Mouse (Mus musculus) ES-Bruce4 (cell line): Measurements from ENCODE around the gene Shroom3. TPM values are rescaled to one million over a fixed set of nuclear protein-coding genes. Genes with fewer than 3 reads are reported as not detected.

Experiments
- H3K27ac ChIP-seq: 2 replicates; pipeline ENCODE4 v1.5.1; 2012; ENCODE audit warnings: low read length, inconsistent platforms; ENCODE audit not compliant: insufficient read depth
- H3K27me3 ChIP-seq: 2 replicates; pipeline ENCODE4 v1.6.1; 2012; ENCODE audit warnings: mild to moderate bottlenecking, low read length, inconsistent platforms; ENCODE audit not compliant: control insufficient read depth, poor library complexity, insufficient read depth, severe bottlenecking
- H3K36me3 ChIP-seq: 2 replicates; pipeline ENCODE4 v1.6.1; 2012; ENCODE audit warnings: inconsistent platforms, mild to moderate bottlenecking, low read length, moderate library complexity; ENCODE audit not compliant: control insufficient read depth, poor library complexity, insufficient read depth, severe bottlenecking
- H3K4me1 ChIP-seq: one replicate; pipeline ENCODE4 v1.8.1; 2011; ENCODE audit warnings: low read length; ENCODE audit not compliant: control insufficient read depth, insufficient read depth
- H3K4me3 ChIP-seq: 2 replicates; pipeline ENCODE4 v1.5.1; 2011; ENCODE audit warnings: low read depth, mild to moderate bottlenecking, low read length
- H3K9ac ChIP-seq: 2 replicates; pipeline ENCODE4 v1.6.1; 2012; ENCODE audit warnings: low read depth, mild to moderate bottlenecking, inconsistent platforms; ENCODE audit not compliant: poor library complexity, severe bottlenecking
- H3K9me3 ChIP-seq: replicated peaks from 2 replicates; pipeline ENCODE4 v1.6.1; 2012; ENCODE audit warnings: mild to moderate bottlenecking, low read length, inconsistent platforms; ENCODE audit not compliant: control insufficient read depth, poor library complexity, insufficient read depth, severe bottlenecking
- CTCF ChIP-seq: IDR thresholded peaks from one replicate; pipeline ENCODE4 v1.8.1; 2011; ENCODE audit warnings: low read depth, low read length
- EP300 ChIP-seq: IDR thresholded peaks from 2 replicates; pipeline ENCODE4 v1.6.1; 2011; ENCODE audit warnings: low read depth, low read length; ENCODE audit not compliant: insufficient read depth
- POLR2A ChIP-seq: IDR thresholded peaks from one replicate; pipeline ENCODE4 v1.8.1; 2011; ENCODE audit warnings: low read length; ENCODE audit not compliant: insufficient read depth
- polyA plus RNA-seq: library from polyadenylated mRNA; stranded (reverse); fragments of >200 nt; gene quantifications from 2 replicates; pipeline ENCODE4 v1.2.4, GENCODE M21; 2011; ENCODE audit warnings: low read depth; ENCODE audit not compliant: missing spikeins, insufficient read depth, insufficient read length

Gene Shroom3
- polyA plus RNA-seq, 1 experiment: 49.1 TPM

- Histone ChIP-seq H3K27ac (no peak overlapping the region), H3K27me3 (no peaks in the 10 kb centered on the region), H3K4me3 (no peak overlapping the region), H3K4me1 (no peaks in the 10 kb centered on the region), H3K9me3 (no peaks in the 10 kb centered on the region), H3K36me3 (no peaks in the 10 kb centered on the region), H3K9ac (no peak overlapping the region)
- no peak for TF ChIP-seq EP300
- TF ChIP-seq POLR2A: no peak
- no peak for TF ChIP-seq CTCF
Observed at GRCm38 (mm10) chr5:92714886-92715285, 31.7 kb downstream of the Shroom3 start.

- no peak for TF ChIP-seq CTCF
- TF ChIP-seq POLR2A: no peak
- no peak for TF ChIP-seq EP300
- H3K27me3 ChIP-seq: no peaks in the 10 kb centered on the region
- H3K9me3 ChIP-seq: no peaks in the 10 kb centered on the region
- H3K4me3 ChIP-seq: no peak overlapping the region
- no peaks in the 10 kb centered on the region for H3K36me3 ChIP-seq
- no peaks in the 10 kb centered on the region for H3K4me1 ChIP-seq
- no peak overlapping the region for H3K9ac ChIP-seq
- H3K27ac ChIP-seq: no peak overlapping the region
Observed at GRCm38 (mm10) chr5:92715319-92715718, 32.1 kb downstream of the Shroom3 start.

- Histone ChIP-seq H3K36me3 (no peaks in the 10 kb centered on the region), H3K9ac (no peak overlapping the region), H3K9me3 (no peaks in the 10 kb centered on the region), H3K27me3 (no peaks in the 10 kb centered on the region), H3K4me1 (no peaks in the 10 kb centered on the region), H3K4me3 (no peak overlapping the region), H3K27ac (no peak overlapping the region)
- TF ChIP-seq CTCF (no peak), POLR2A (no peak), EP300 (no peak)
Observed at GRCm38 (mm10) chr5:92715890-92716289, 32.7 kb downstream of the Shroom3 start.

GRCm38 (mm10) chr5:92717666-92718360, 34.6 kb downstream of the Shroom3 start:
- Histone ChIP-seq H3K9ac (no peak overlapping the region), H3K4me3 (no peak overlapping the region), H3K36me3 (no peaks in the 10 kb centered on the region), H3K9me3 (no peaks in the 10 kb centered on the region), H3K27ac (no peak overlapping the region), H3K4me1 (no peaks in the 10 kb centered on the region), H3K27me3 (no peaks in the 10 kb centered on the region)
- TF ChIP-seq EP300 (no peak), CTCF (no peak), POLR2A (no peak)

- no peaks in the 10 kb centered on the region for H3K4me1 ChIP-seq
- H3K27ac ChIP-seq: no peak overlapping the region
- H3K27me3 ChIP-seq: no peaks in the 10 kb centered on the region
- no peaks in the 10 kb centered on the region for H3K36me3 ChIP-seq
- TF ChIP-seq EP300 (no peak), CTCF (no peak), POLR2A (no peak)
- no peak overlapping the region for H3K4me3 ChIP-seq
- H3K9me3 ChIP-seq: no peaks in the 10 kb centered on the region
- no peak overlapping the region for H3K9ac ChIP-seq
Observed at GRCm38 (mm10) chr5:92718856-92719255, 35.6 kb downstream of the Shroom3 start.

GRCm38 (mm10) chr5:92721610-92722009, 38.4 kb downstream of the Shroom3 start:
- H3K9ac ChIP-seq: no peak overlapping the region
- no peaks in the 10 kb centered on the region for H3K9me3 ChIP-seq
- no peak overlapping the region for H3K4me3 ChIP-seq
- H3K27me3 ChIP-seq: no peaks in the 10 kb centered on the region
- H3K36me3 ChIP-seq: no peaks in the 10 kb centered on the region
- no peak overlapping the region for H3K27ac ChIP-seq
- H3K4me1 ChIP-seq: no peaks in the 10 kb centered on the region
- TF ChIP-seq EP300 (no peak), POLR2A (no peak), CTCF (no peak)
